Mouse (Mus musculus) cerebellum, adult 2 months (tissue): ENCODE results near the gene Asl.

Experiments
- CTCF ChIP-seq: fragments of 200-500 bp; IDR thresholded peaks from 2 replicates; pipeline ENCODE4 v1.5.1; 2011; ENCODE audit warnings: low read depth, mild to moderate bottlenecking, control low read depth, low read length, moderate library complexity, borderline replicate concordance; ENCODE audit not compliant: insufficient read depth
- POLR2A ChIP-seq: fragments of 200-500 bp; IDR thresholded peaks from 2 replicates; pipeline ENCODE4 v1.6.1; 2011; ENCODE audit warnings: low read length, control low read depth, borderline replicate concordance; ENCODE audit not compliant: insufficient read depth

DNA sequence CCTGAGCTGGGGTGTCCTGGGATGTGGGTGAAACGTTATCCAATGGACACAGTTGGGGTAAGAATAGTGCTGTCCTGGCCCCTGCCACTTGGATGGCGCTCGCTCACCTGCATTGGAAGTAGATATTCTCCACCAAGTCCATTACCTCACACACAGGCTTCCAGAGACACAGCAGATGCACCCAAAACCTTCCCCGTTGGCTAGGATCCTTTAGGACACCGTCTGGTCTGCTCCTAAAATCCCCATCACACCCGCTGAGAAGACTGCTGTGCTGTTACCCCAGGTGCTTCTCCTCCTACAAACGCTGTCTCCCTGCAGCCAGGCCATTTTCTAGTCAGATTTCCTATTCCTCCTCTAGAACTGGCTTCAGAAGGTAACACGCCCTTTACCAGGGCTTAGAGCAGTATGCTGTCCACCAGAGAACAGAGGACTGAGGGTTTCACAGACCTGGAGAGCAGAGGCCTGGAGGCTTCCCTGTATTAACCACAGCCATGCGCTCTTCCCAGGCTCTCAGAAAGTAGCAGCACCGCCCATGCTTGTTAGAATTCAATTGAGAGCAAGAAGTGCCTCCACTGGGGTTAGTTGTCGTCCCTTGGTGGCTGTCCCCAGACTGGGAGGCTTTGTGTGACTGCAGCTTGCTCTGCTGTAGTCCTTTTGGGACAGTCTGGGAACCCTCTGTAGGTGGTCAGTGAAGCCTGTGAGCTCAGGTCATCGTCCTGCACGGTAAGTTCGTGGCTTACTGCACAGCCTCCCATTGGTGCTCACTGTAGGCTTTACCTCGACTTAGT is 22.2 kb upstream of the Asl start:
- TF ChIP-seq CTCF (no peak), POLR2A (no peak)
